Mouse (Mus musculus) testis, adult 2 months (tissue): ENCODE data around the gene Hist1h1d.

Source experiments
- CTCF ChIP-seq: fragments of 200-500 bp; IDR thresholded peaks from 2 replicates; pipeline ENCODE4 v1.5.1; 2012; ENCODE audit warnings: low read depth, mild to moderate bottlenecking, inconsistent platforms, low read length, moderate library complexity; ENCODE audit not compliant: control insufficient read depth, insufficient read depth, insufficient replicate concordance
- POLR2A ChIP-seq: fragments of 200-500 bp; IDR thresholded peaks from 2 replicates; pipeline ENCODE4 v1.6.1; 2012; ENCODE audit warnings: low read depth, mild to moderate bottlenecking, inconsistent platforms, low read length, moderate library complexity; ENCODE audit not compliant: control insufficient read depth

DNA sequence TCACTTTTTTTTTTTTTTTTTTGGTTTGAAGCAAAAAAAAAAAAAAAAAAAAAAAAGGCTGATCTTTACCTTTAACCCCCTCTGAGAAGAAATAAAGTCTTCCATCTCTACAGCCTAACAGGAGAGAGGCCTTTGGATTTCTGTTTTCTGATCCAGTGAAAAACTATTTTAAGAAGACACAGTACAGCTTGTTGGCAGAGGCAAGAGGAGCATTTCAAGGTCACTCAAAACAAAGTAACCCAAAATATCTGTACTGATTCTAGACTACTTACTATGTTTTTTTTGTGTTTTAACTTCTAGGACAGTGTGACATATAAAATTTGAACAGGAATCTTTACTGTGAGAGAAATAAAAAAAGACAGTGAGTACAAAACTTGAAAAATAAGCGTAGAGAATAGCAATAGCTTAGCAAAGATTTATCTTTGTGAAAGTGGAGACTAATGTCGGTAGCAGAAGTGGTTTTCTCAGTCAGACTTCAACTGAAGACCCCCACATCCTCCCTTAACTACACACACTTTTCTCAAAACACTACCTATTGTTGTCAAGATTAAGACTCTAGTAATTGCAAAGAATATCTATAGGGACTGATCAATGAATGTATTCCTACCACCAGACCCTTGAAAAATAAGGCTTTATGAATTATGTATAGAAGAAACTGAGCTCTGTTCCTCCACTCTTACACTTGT lies 23.4 kb upstream of the Hist1h1d start:
- TF ChIP-seq POLR2A (no peak), CTCF (no peak)
